Mouse (Mus musculus) CH12.LX (cell line): ENCODE results near the gene Sugp1. TPM values are rescaled to one million over a fixed set of nuclear protein-coding genes. Genes with fewer than 3 reads are reported as not detected.
A peak's percentile ranks its signal among the peaks of the same experiment; 100 is the strongest.

ENCODE experiments used
- DNase-seq: peaks from one replicate; pipeline ENCODE4 v3.0.0-alpha.2; 2013; ENCODE audit errors: extremely low read depth
- H3K27ac ChIP-seq: 2 replicates; pipeline ENCODE4 v1.5.1; 2012; ENCODE audit warnings: low read depth, mild to moderate bottlenecking, control low read depth, moderate library complexity; ENCODE audit not compliant: insufficient read depth
- H3K27me3 ChIP-seq: replicated peaks from 2 replicates; pipeline ENCODE3; 2012; ENCODE audit warnings: inconsistent platforms
- H3K36me3 ChIP-seq, 2 experiments: replicated peaks in 1 of 2; 2 replicates each; pipeline versions ENCODE3 to v1.6.1; 2012; ENCODE audit warnings: inconsistent platforms in 1 of 2, low read length in 1 of 2, mild to moderate bottlenecking in 1 of 2, mixed read lengths in 1 of 2, moderate library complexity in 1 of 2; ENCODE audit not compliant: control insufficient read depth in 1 of 2, insufficient read depth in 1 of 2
- H3K4me1 ChIP-seq, 2 experiments: 2 replicates each; pipeline ENCODE4 v1.6.1; 2012; ENCODE audit warnings: inconsistent platforms in 1 of 2, moderate library complexity in 1 of 2; ENCODE audit not compliant: insufficient read depth in 2 of 2, control insufficient read depth in 1 of 2
- H3K4me2 ChIP-seq: 2 replicates; pipeline ENCODE4 v1.6.1; 2012; ENCODE audit warnings: low read depth, mild to moderate bottlenecking, control low read depth; ENCODE audit not compliant: poor library complexity, insufficient read depth, severe bottlenecking
- H3K4me3 ChIP-seq, 3 experiments: fragments of 150-350 bp in 1 of 3; sonication (generic) in 1 of 3; replicated peaks in 1 of 3; 2 replicates each; pipeline versions ENCODE3 to v1.5.1; 2011 to 2012; ENCODE audit warnings: low read depth in 2 of 3, low read length in 2 of 3, mild to moderate bottlenecking in 2 of 3, moderate library complexity in 2 of 3, control low read depth in 1 of 3, improper control_type of control experiment in 1 of 3, inconsistent platforms in 1 of 3, mixed read lengths in 1 of 3; ENCODE audit not compliant: poor library complexity in 1 of 3
- H3K79me2 ChIP-seq: replicated peaks from 2 replicates; pipeline ENCODE4 v1.6.1; 2012; ENCODE audit warnings: mild to moderate bottlenecking, moderate library complexity; ENCODE audit not compliant: control insufficient read depth, poor library complexity, insufficient read depth, severe bottlenecking; ENCODE audit errors: extremely low read depth
- H3K9ac ChIP-seq: 2 replicates; pipeline ENCODE4 v1.6.1; 2012; ENCODE audit warnings: low read depth, mild to moderate bottlenecking, control low read depth, moderate library complexity; ENCODE audit not compliant: insufficient read depth
- H3K9me3 ChIP-seq: replicated peaks from 2 replicates; pipeline ENCODE3; 2012; ENCODE audit warnings: low read length, inconsistent platforms, mixed read lengths
- BHLHE40 ChIP-seq: IDR thresholded peaks from 2 replicates; pipeline ENCODE4 v1.6.1; 2011; ENCODE audit warnings: mild to moderate bottlenecking, low read depth, low read length, improper control_type of control experiment
- CHD1 ChIP-seq: IDR thresholded peaks from 2 replicates; pipeline ENCODE4 v1.6.1; 2012; ENCODE audit warnings: low read depth, low read length, improper control_type of control experiment, inconsistent platforms
- CHD2 ChIP-seq: IDR thresholded peaks from 2 replicates; pipeline ENCODE4 v1.6.1; 2011; ENCODE audit warnings: low read length, improper control_type of control experiment
- CTCF ChIP-seq, 2 experiments: IDR thresholded peaks in 1 of 2; conservative IDR thresholded peaks in 1 of 2; 2 replicates each; pipeline ENCODE4 v1.5.1; 2011 to 2012; ENCODE audit warnings: low read depth in 2 of 2, low read length in 2 of 2, improper control_type of control experiment in 1 of 2, inconsistent platforms in 1 of 2, mild to moderate bottlenecking in 1 of 2, moderate library complexity in 1 of 2
- E2F4 ChIP-seq: IDR thresholded peaks from 2 replicates; pipeline ENCODE4 v1.6.1; 2011; ENCODE audit warnings: low read depth, low read length, improper control_type of control experiment; ENCODE audit not compliant: insufficient replicate concordance
- ELF1 ChIP-seq: IDR thresholded peaks from 2 replicates; pipeline ENCODE4 v1.6.1; 2014; ENCODE audit warnings: low read depth, mild to moderate bottlenecking, inconsistent platforms, low read length, improper control_type of control experiment
- EP300 ChIP-seq: IDR thresholded peaks from 2 replicates; pipeline ENCODE4 v1.6.1; 2011; ENCODE audit warnings: low read length, improper control_type of control experiment
- ETS1 ChIP-seq: conservative IDR thresholded peaks from 2 replicates; pipeline ENCODE4 v1.6.1; 2012; ENCODE audit warnings: low read depth, mild to moderate bottlenecking, inconsistent platforms, low read length, improper control_type of control experiment, moderate library complexity
- GABPA ChIP-seq: IDR thresholded peaks from 2 replicates; pipeline ENCODE4 v1.6.1; 2012; ENCODE audit warnings: low read depth, low read length, improper control_type of control experiment, inconsistent platforms; ENCODE audit not compliant: insufficient replicate concordance
- HCFC1 ChIP-seq: IDR thresholded peaks from 2 replicates; pipeline ENCODE4 v1.6.1; 2012; ENCODE audit warnings: low read depth, mild to moderate bottlenecking, inconsistent platforms, low read length, improper control_type of control experiment
- IRF4 ChIP-seq: IDR thresholded peaks from 2 replicates; pipeline ENCODE4 v1.6.1; 2014; ENCODE audit warnings: low read depth, mild to moderate bottlenecking, inconsistent platforms, low read length, improper control_type of control experiment
- JUN ChIP-seq: IDR thresholded peaks from 2 replicates; pipeline ENCODE4 v1.6.1; 2011; ENCODE audit warnings: low read depth, mild to moderate bottlenecking, low read length, improper control_type of control experiment, moderate library complexity; ENCODE audit not compliant: insufficient read depth
- JUND ChIP-seq: conservative IDR thresholded peaks from 2 replicates; pipeline ENCODE4 v1.6.1; 2011; ENCODE audit warnings: low read depth, low read length, improper control_type of control experiment
- KAT2A ChIP-seq: IDR thresholded peaks from 2 replicates; pipeline ENCODE4 v1.6.1; 2012; ENCODE audit warnings: low read length, improper control_type of control experiment, inconsistent platforms; ENCODE audit not compliant: insufficient replicate concordance
- MAFK ChIP-seq: IDR thresholded peaks from 2 replicates; pipeline ENCODE4 v1.6.1; 2011; ENCODE audit warnings: low read length, improper control_type of control experiment; ENCODE audit not compliant: insufficient replicate concordance
- MAX ChIP-seq: IDR thresholded peaks from 2 replicates; pipeline ENCODE4 v1.6.1; 2011; ENCODE audit warnings: low read length, improper control_type of control experiment
- MAZ ChIP-seq: IDR thresholded peaks from 2 replicates; pipeline ENCODE4 v1.6.1; 2012; ENCODE audit warnings: low read depth, mild to moderate bottlenecking, inconsistent platforms, low read length, improper control_type of control experiment, moderate library complexity
- MEF2A ChIP-seq: IDR thresholded peaks from 2 replicates; pipeline ENCODE4 v1.6.1; 2014; ENCODE audit warnings: low read depth, mild to moderate bottlenecking, inconsistent platforms, low read length, improper control_type of control experiment, borderline replicate concordance
- MXI1 ChIP-seq: IDR thresholded peaks from 2 replicates; pipeline ENCODE4 v1.6.1; 2011; ENCODE audit warnings: mild to moderate bottlenecking, low read depth, low read length, improper control_type of control experiment
- MYC ChIP-seq: IDR thresholded peaks from 2 replicates; pipeline ENCODE4 v1.6.1; 2011; ENCODE audit warnings: low read depth, mild to moderate bottlenecking, improper control_type of control experiment, low read length
- NELFE ChIP-seq: IDR thresholded peaks from 2 replicates; pipeline ENCODE4 v1.6.1; 2011; ENCODE audit warnings: low read depth, low read length, improper control_type of control experiment
- NRF1 ChIP-seq: IDR thresholded peaks from 2 replicates; pipeline ENCODE4 v1.6.1; 2014; ENCODE audit warnings: low read depth, mild to moderate bottlenecking, inconsistent platforms, low read length, improper control_type of control experiment, moderate library complexity
- PAX5 ChIP-seq: IDR thresholded peaks from 2 replicates; pipeline ENCODE4 v1.6.1; 2012; ENCODE audit warnings: low read length, inconsistent platforms, mixed read lengths
- POLR2A ChIP-seq: IDR thresholded peaks from 2 replicates; pipeline ENCODE4 v1.6.1; 2011; ENCODE audit warnings: low read depth, mild to moderate bottlenecking, improper control_type of control experiment, low read length
- POLR2AphosphoS2 ChIP-seq: IDR thresholded peaks from 2 replicates; pipeline ENCODE4 v1.6.1; 2011; ENCODE audit warnings: low read depth, low read length, improper control_type of control experiment
- RAD21 ChIP-seq: IDR thresholded peaks from 2 replicates; pipeline ENCODE4 v1.6.1; 2011; ENCODE audit warnings: low read depth, mild to moderate bottlenecking, low read length, improper control_type of control experiment, moderate library complexity
- RCOR1 ChIP-seq: conservative IDR thresholded peaks from 2 replicates; pipeline ENCODE4 v1.6.1; 2012; ENCODE audit warnings: low read depth, mild to moderate bottlenecking, inconsistent platforms, low read length, improper control_type of control experiment
- SIN3A ChIP-seq: IDR thresholded peaks from 2 replicates; pipeline ENCODE4 v1.6.1; 2012; ENCODE audit warnings: low read length, improper control_type of control experiment, inconsistent platforms
- SMC3 ChIP-seq: IDR thresholded peaks from 2 replicates; pipeline ENCODE4 v1.6.1; 2011; ENCODE audit warnings: low read depth, low read length, improper control_type of control experiment
- TBP ChIP-seq: conservative IDR thresholded peaks from 2 replicates; pipeline ENCODE4 v1.6.1; 2011; ENCODE audit warnings: low read depth, low read length, improper control_type of control experiment
- TCF12 ChIP-seq: IDR thresholded peaks from 2 replicates; pipeline ENCODE4 v1.6.1; 2014; ENCODE audit warnings: low read depth, mild to moderate bottlenecking, inconsistent platforms, low read length, improper control_type of control experiment
- UBTF ChIP-seq: IDR thresholded peaks from 2 replicates; pipeline ENCODE4 v1.6.1; 2012; ENCODE audit warnings: low read depth, mild to moderate bottlenecking, inconsistent platforms, low read length, improper control_type of control experiment, moderate library complexity
- USF1 ChIP-seq: IDR thresholded peaks from 2 replicates; pipeline ENCODE4 v1.6.1; 2014; ENCODE audit warnings: low read depth, mild to moderate bottlenecking, inconsistent platforms, low read length, improper control_type of control experiment
- USF2 ChIP-seq: conservative IDR thresholded peaks from 2 replicates; pipeline ENCODE4 v1.6.1; 2011; ENCODE audit warnings: low read depth, low read length, improper control_type of control experiment
- ZC3H11A ChIP-seq: IDR thresholded peaks from 2 replicates; pipeline ENCODE4 v1.6.1; 2012; ENCODE audit warnings: low read depth, mild to moderate bottlenecking, inconsistent platforms, low read length, improper control_type of control experiment
- ZKSCAN1 ChIP-seq: IDR thresholded peaks from 2 replicates; pipeline ENCODE4 v1.6.1; 2012; ENCODE audit warnings: low read depth, inconsistent platforms, low read length, improper control_type of control experiment, borderline replicate concordance
- ZMIZ1 ChIP-seq: IDR thresholded peaks from 2 replicates; pipeline ENCODE4 v1.6.1; 2012; ENCODE audit warnings: low read depth, mild to moderate bottlenecking, inconsistent platforms, low read length, improper control_type of control experiment
- ZNF384 ChIP-seq: IDR thresholded peaks from 2 replicates; pipeline ENCODE4 v1.6.1; 2012; ENCODE audit warnings: low read depth, low read length, improper control_type of control experiment, inconsistent platforms
- dilution Hi-C: fragments of 300-500 bp; cut with MboI; formaldehyde crosslinking; loops from 2 replicates; pipeline ENCODE4 v1.14.3; 2020; ENCODE audit warnings: low sequenced_read_pairs; ENCODE audit not compliant: extremely low pct_unique_long_range_greater_than_20kb, extremely low pct_ligation_motif_present
- in situ Hi-C: fragments of 300-500 bp; cut with MboI; formaldehyde crosslinking; loops from 3 replicates; pipeline ENCODE4 v1.14.3; 2019; ENCODE audit warnings: low sequenced_read_pairs, low pct_ligation_motif_present, low pct_unique_long_range_greater_than_20kb, mixed read lengths
- polyA plus RNA-seq: library from polyadenylated mRNA; unstranded; fragments of >175 nt; gene quantifications from 2 replicates; pipeline ENCODE4 v1.2.1, GENCODE M21; 2012; ENCODE audit warnings: low read depth; ENCODE audit not compliant: insufficient read length
- total RNA-seq, 2 experiments: library from RNA; depleted of rRNA; stranded (reverse); fragments of 300-350 nt in 1 of 2; fragments of >200 nt in 1 of 2; gene quantifications; 2 replicates each; pipeline ENCODE4 v1.2.3; 2012 to 2014

Sugp1 gene
- total RNA-seq (2012; rRNA removed) = 21.8 and 24.0 TPM in 2 replicates
- total RNA-seq (2014; rRNA removed) = 5.0 and 5.3 TPM in 2 replicates
- polyA plus RNA-seq = 43.9 and 44.2 TPM in 2 replicates

DNA sequence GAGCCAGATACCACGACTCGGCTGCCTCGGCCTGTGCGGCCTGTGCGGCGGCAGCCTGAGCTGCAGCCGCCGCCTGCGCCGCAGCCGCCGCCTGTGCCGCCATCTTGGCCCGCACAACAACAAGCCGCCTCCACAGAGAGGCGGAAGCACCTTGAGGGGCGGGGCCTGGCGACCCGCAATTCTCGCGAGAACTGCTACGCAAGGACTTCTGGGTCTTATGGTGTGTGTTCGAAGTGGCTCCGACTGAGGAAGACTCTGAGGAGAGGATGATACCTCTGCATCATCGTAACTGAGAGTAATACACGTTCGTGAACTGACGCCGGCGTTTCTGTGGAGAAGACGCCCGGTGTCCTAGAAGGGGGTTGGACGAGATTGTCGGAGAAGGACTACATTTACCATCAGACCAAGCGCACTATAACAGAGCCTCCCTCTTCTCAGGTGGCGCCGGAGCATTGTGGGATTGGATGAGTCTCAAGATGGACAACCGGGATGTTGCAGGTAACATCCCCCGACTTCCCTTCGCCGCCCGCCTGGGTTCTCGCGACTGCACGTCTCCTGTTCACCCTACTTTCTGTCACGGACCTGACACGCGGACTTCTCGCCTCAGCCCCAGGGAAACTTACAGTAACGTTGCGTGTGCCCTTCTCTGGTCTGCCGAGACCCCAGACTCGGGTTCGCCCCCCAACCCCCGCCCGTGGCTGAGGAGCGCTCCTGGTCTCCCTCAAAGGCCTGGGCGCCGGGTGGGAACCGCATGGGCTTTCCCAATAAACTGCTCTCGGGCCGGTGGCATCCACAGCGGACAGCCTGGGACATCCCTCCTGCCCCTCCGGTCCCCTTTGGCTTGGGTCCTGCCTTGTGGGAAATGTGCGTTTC, at the start of gene Sugp1, which contains the start of gene Mau2:
Gene Sugp1, plus strand, starts transcription at position 231 of the 873 bp plus-strand sequence.
Gene Mau2, minus strand, starts transcription at position 152 of the 873 bp plus-strand sequence.
- peaks cover under 1 to 40% of the 10 kb centered on the region in 2 experiments for H3K36me3 ChIP-seq
- in situ Hi-C loops (no loop called here), dilution Hi-C loops (no loop called here)
- no peaks in the 10 kb centered on the region for H3K27me3 ChIP-seq
- H3K4me3 ChIP-seq = peak within 1 kb of the TSS; percentile 82 to 99 (median 99)
- H3K4me2 ChIP-seq = peak within 1 kb of the TSS; percentile 89
- peak within 1 kb of the TSS; percentile 94 for H3K9ac ChIP-seq
- H3K4me1 ChIP-seq = peaks cover 11 to 42% of the 10 kb centered on the region in 2 experiments
- H3K79me2 ChIP-seq = peaks cover 88% of the 10 kb centered on the region
- TF ChIP-seq CTCF (conservative IDR thresholded peaks at IDR 0.05 in 1 of 2, IDR thresholded peaks at IDR 0.05 in 1 of 2; ENCODE audit: low read depth in 2 of 2, low read length in 2 of 2) (no peak), ELF1 (peak; percentile 95), MYC (no peak), POLR2AphosphoS2 (peak; percentile 55), TBP (peak; percentile 93), EP300 (no peak), POLR2A (peak; percentile 92), SIN3A (peak; percentile 40), GABPA (no peak; the same call in 1 of the 2 replicates), TCF12 (peak; percentile 95), ETS1 (no peak), UBTF (no peak), RCOR1 (no peak), NRF1 (peak; percentile 53; the same call in 1 of the 2 replicates), JUN (no peak), SMC3 (no peak), MEF2A (no peak), BHLHE40 (no peak), MAFK (no peak), NELFE (peak; percentile 80), JUND (no peak), MAX (no peak; the same call in 1 of the 2 replicates), ZKSCAN1 (no peak), MAZ (no peak), ZC3H11A (no peak), HCFC1 (peak; percentile 92), MXI1 (no peak; the same call in none of the 2 replicates), KAT2A (peak; percentile 91; the same call in 1 of the 2 replicates), E2F4 (no peak), CHD1 (no peak), PAX5 (no peak), ZMIZ1 (0 out of 2 replicates have a peak, but pooled peaks have one; percentile 72), IRF4 (peak; percentile 6; the same call in 1 of the 2 replicates), RAD21 (no peak), CHD2 (peak; percentile 100), USF1 (no peak), ZNF384 (no peak), USF2 (no peak)
- H3K27ac ChIP-seq = peak within 1 kb of the TSS; percentile 66
- H3K9me3 ChIP-seq = no peaks in the 10 kb centered on the region
- peak; percentile 96 for DNase-seq
